Mouse (Mus musculus) right cerebral cortex, postnatal 25 days (tissue): ENCODE data around the gene Adtrp.

Experiments used
- DNase-seq: peaks from one replicate; pipeline ENCODE4 v3.0.0; 2022

Adtrp gene

DNA sequence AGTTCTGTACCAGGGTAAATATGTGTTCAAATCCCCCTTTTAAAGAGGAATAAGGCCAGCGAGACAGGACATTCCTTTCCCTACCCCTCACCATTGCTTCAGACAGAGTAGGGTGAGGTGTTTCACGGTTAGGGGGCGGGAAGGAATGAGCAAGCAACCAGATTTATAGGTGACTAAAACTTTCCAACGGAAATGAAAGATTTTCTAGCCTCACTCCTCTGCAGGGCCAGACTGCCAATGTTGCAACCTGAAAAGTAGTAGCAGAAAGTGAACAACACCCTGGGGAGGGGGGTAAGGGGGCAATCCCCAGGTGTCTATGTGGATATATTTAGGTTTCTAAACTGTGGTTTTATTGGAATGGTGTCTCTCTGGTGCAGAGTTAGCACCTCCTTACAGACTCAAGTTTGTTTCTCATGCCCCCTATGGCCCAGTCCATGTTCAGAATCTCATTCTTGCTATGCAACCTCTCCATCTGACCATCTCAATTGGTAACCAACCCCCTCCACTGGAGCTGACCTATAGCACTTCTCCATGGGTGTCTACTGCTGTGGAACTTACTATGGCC is 73.6 kb downstream of the Adtrp start:
- DNase-seq, result no peak

DNA sequence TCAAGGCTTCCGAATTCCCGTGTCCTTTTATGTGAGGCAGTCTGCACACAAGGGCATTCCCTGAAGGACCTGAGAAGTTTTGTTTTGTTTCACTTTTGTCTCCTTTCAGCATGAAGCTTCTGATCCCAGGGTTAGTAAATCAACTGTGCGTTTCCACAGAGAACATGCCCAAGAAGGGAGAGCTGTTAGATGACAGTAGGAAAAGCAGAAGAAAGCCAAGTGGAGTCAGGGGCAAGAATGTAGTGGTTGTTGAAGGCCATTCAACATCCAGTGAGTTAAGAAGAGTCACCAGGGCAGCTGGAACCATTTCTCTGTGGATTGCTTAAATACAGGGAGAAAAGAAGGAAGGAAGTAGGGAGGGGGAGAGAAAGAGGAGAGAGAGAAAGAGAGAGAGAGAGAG is 76.4 kb downstream of the Adtrp start:
- no peak for DNase-seq

DNA sequence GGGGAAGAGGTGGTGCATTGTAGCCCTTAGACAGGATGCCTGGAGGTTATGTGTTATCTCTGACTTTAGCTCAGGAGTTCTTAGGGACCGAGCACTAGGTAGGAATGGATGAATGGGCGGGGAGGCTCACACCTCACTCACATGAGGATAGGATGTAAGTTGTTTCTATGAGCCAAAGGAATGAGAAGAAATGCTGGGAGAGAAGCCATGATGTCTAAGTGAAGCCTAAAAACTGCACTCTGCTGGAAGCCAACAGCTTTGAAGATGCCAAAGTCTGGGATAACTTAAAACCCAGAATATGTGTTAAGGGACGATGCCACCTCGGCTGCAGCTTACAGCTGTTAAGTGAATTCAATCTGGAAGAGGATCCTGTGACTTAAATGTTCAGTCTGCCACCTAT is 79.5 kb downstream of the Adtrp start:
- DNase-seq, result peak; percentile 32

DNA sequence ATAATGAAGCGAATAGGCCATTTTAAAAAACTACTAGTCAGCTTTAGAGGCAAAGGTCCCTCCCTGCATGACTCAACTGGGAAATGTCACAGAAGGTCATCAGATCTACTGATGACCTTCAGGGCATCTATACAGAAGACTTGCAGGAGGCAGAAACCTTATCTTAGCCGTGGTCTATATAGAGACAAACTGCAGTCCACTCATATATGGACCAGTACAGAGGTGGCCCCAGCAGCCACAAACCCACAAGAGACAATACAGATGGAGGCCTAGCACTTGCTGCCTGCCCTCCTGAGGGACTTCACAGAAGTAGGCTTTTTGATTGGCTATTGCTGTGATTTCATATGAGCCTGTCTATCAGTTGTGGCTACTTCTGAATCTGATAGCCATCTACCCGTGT is 85.5 kb downstream of the Adtrp start:
- DNase-seq, result no peak

DNA sequence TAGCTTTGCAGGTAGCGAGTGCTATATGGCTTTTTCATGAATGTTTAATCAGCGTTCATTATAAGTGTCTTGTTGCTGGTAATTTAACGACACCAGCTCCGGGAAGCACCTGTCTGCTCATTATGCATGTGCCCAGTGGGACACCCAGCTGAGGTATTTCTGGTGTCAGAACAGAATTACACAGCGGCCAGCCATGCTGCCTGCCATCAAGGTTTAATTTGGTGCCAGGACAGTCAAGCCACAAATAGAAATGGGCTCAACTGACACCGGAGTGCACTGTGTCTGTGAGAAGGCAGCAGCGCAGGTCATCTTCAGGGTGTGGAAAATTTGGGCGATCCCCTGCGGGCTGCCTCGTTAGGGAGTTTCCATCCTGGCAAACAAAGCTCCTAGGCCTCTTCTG is 87.0 kb downstream of the Adtrp start:
- no peak for DNase-seq

DNA sequence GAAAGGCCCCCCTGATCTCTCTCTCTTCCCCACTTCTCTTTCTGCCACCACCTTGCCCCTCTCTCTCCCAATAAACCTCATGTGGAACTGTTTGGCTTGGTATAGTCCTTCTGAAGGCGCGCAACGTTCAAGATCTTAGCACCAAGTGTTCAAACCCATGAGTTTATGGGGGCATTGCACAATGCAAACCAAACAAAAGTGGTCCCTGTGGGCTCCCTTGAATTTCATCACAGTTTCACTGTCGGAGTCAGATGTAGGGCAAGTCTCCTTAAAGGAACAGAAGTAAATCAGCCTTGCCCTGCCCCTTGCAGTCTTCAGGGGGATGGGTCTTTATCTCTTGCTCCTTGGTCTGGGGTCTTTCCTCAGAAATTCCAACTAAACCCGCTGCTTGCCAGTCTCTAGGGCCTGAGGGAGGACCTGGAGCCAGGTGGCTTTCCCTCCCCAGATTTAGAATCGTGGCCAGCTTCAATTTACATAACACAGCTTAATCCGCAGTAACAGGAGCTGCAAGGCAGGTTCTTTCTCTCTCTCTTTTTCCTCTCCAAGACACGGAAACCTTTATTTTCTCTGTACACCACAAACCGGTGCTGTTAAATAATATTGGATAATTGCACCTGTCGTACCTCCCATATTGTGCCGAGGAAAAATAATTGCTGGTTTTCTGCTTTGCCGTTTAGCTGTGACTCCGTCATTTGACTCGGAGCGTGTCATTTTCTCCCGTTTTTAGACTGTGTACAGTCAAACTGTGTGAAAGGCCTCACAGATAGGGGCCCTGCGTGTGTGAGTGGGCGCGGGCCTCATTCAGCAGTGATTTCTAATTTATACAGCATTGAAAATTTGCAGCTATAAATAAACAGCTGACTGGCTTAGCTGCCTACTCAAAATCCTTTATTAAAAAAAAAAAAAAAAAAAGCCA is 88.7 kb downstream of the Adtrp start:
- peak; percentile 50 for DNase-seq

DNA sequence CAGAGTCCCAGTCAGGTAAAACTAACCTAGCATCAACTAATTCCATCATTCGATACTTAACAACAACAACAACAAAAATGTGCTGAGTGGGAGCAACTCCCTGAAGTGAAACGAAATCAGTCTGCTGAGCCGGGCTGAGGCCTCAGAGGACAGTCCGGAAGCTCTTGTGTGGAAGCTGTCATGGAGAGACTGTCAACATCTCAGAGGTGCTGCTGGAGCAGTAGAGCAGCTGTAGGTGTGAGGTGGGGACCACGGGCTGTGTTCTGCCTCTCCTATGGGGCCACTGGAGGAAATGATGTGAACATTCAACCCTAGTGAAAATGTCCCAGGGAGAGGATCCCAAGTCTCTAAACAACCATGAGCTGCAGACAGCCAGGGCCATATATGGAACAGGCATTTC is 94.4 kb downstream of the Adtrp start:
- DNase-seq, result no peak

DNA sequence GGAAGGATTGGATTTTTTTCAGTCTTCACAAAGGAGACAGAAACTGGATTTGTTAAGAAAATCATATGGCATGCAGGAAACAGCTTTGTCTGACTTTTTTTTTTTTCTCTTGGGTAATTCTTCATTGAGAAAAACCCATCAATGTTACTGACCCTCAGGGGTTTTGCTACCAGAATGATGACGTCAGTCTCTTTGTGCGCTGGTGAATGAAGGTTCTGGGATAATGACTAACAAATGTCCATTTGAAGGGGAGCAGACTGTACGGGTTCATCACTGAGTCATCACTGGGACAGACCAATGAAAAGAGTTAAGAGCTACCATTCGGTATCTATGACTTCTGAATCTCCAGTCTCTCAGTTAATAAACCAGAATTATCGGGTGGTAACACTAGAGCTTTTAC is 97.0 kb downstream of the Adtrp start:
- DNase-seq, result no peak

DNA sequence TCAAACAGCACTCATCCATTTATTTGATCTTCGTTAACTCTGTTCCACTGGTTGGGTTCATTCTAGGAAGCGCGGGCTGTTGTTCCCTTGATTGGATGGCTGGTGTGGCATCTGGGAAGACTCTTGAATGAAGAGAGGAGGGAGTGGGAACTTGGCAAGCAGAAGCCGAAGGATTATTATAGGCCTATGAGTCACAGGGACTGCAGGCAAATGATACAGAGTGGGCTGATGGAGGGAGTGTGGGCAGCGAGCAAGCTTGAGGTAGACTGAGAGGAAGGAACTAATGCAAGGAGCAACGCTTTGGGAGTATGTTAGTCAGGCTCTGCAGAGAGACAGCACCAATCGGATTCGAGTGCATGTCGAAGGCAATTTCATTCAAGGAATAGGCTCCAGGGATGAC is 98.6 kb downstream of the Adtrp start:
- peak; percentile 75 for DNase-seq

DNA sequence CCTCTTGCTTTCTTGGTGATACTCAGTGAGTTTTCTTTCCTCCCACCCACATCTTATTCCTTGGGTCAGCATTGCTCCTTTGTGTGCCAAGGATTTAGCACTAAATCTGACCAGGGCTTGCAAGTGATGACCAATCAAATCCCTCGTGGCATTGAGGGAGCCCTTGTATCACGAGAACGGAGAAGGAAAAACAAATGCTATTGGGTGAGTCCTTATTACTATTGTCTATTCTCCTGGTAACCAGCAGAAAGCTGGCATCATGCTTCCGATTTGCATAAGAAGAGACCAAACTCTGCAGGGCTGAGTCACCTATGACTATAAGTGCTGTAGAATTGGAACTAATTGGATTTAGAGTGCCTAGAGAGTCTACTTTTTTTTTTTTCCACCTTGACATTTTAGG is 99.8 kb downstream of the Adtrp start:
- no peak for DNase-seq

DNA sequence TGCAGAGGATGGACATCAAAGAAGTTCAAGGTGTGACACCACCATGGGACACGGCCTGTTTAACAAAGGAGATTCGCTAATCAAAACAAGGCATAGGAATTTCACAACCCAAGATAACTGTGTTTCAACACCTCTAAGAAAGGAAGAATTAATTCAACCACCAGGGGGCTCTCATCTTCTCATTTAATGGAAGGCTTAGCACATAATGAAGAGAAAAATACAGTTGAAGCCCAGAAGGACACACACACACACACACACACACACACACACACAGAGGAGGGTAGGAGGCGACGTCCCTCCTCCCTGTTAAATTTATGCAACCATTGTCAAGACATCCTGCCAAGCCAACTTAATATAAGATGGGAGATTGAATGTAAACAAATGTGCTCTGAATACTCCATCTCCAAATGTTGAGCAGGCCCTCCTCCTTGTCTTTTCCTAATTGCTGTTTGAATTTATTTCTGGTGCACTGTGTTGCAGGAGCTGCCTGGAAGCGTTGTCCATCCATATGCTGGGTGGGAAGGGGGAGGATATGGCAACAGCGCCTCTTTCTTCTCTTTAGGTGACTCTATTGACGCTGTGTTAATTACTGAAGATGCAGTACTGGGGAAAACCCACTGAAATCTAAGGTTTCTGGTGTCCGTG is 100.4 kb downstream of the Adtrp start:
- DNase-seq, result peak; percentile 47

DNA sequence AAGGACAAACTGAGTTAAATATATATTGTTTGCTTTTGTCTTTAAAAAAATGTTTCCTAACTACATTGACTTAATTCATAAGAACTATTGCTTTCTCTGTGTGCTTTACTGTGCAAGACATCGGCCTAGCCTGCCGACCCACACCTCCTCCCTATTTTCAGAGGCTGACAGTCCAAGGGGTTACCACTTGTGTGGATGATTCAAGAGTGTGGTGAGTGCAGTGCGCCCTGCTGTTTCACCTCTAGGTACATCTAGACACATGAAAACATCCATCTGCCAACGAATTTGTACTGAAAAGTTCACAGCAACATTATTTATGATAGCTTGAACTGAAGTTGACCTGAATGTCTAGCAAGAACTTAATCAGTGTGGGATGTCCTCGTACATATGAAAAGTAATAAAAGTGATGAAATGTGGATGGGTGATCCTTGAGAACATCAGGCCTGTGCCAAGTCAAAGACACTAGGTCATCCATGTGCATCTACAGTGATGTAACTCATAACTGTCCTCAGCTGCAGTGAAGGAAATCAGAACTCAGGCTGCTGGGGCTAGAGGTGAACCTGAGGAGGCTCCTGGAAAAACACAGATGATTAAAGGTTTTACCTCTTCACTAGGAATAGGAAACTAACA is 106.9 kb downstream of the Adtrp start:
- no peak for DNase-seq

DNA sequence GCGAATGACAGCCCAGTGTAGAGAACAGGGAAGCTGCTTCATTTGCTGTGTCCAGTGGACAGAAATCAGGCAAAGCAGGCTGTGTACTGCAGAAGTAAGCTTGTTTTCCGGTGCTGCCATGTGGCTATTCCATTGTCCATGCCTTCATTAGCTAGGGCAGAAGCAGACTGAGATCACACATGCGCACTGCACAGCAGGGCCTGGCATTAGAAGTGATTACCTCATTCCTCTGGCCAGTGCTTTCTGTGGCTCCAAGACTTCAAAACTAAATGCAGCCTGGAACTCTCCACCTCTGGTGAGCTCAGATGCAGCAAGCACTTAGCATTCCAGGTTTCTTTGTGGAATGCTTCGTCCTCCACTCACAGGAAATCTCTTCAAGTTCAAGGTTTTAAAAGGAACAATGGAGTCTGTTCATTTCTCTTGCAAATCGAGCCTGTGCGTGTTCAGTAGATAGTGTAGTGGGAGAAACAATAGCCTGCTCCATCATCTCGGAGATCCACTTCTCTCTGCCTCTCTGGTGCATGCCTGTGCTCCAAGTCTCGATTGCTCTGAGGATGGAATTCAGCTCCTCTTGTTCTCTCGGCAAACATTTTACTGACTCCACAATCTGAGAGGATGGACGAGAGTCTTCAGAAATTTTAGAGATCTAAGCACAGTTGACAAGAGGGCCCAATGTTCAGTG is 109.7 kb downstream of the Adtrp start:
- no peak for DNase-seq

DNA sequence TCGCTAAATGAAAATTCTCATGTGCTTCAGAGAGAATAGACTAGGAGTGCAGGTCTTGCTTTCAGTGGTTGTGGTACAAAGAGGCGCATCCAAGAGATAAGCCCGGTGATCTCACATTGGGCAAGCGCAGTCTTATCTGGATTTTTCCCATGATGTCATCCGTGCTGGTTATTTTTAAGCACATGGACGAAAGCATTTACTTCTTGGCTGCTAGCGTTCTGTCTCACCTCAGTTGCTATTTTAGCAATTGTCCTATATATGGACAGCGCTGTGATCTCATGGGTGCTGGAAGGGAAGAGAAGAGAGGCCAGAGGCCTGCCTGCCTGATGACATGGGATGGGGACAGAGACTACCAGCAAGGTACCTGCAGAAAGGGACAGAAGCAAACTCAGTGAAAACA is 117.8 kb downstream of the Adtrp start:
- no peak for DNase-seq

DNA sequence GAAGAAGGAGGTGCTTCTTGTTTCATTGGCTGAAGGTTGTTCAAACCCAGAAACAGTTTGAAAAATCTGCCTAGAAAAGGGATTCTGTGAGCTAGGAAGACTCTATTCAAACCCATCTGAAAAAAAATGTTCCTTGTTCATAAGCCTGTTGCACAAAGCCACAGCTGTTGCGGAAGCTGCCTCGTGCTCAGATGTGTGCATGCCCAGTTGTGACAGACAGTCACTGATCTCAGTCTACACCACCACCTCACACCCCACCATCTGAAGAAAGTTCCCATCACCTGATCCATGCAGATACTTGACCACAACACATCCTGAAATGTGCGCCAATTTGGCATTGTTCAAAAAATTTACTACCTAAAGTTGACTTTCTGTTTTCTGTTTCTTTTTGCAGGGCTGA is 119.7 kb downstream of the Adtrp start:
- no peak for DNase-seq

DNA sequence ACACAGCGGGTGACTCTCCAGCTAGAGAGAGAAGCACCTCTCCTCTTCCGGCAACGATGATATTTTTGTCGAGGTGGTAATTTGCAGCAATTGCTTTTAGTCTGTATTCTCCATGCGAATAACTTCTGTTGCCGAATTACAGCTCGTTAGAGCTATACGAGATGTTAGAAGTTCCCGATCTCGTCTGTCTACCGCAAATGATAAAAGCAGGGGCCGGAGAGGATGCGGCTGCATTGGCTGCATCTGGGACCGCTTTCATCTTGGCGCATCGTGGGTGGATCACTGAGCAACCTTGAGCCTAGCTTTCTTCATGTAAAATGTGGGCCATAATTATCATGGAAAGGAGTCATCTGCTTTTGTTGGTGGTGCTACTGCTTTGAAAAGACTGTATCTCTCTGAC is 128.2 kb downstream of the Adtrp start:
- DNase-seq, result peak; percentile 31

DNA sequence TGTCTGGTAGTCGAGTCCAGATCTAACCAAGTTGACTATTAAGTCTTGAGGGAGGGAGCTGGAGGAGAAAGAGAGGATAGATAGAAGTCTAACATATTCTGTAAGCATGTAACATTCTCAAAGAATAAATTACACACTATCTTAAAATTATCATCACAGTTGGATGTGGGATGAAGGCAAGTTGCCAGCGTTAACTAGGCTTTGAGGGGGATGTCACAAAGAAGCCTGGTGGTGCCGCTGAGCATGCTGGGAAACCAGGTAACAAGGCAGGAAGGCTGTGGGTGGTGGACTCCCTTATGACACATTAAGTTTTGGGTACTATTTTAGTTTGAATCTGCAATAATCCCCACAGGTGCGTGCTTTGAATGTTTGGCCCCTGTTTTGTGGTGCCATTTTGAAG is 129.4 kb downstream of the Adtrp start:
- DNase-seq, result peak; percentile 32
